Mouse (Mus musculus) heart, embryonic 15.5 days (tissue): ENCODE results near the gene Lmntd1. TPM values are rescaled to one million over a fixed set of nuclear protein-coding genes. Genes with fewer than 3 reads are reported as not detected.

Experiments used
- ATAC-seq: fragments of 200-750 bp; cut with Nextera tagmentation; replicated peaks from 2 replicates; pipeline ENCODE4 v1.8.0; 2017; ENCODE audit warnings: low read depth, moderate TSS enrichment; ENCODE audit not compliant: insufficient number of reproducible peaks, insufficient read depth, low FRiP score
- H3K27ac ChIP-seq: fragments of 300-500 bp; sonication (generic); 2 replicates; pipeline ENCODE4 v1.5.1; 2015; ENCODE audit warnings: mild to moderate bottlenecking, inconsistent platforms
- H3K27me3 ChIP-seq: fragments of 300-500 bp; sonication (generic); 2 replicates; pipeline ENCODE4 v1.6.1; 2015; ENCODE audit warnings: inconsistent platforms
- H3K36me3 ChIP-seq: fragments of 300-500 bp; sonication (generic); 2 replicates; pipeline ENCODE4 v1.6.1; 2015; ENCODE audit warnings: mild to moderate bottlenecking, inconsistent platforms
- H3K4me1 ChIP-seq: fragments of 300-500 bp; sonication (generic); replicated peaks from 2 replicates; pipeline ENCODE4 v1.6.1; 2015; ENCODE audit warnings: inconsistent platforms
- H3K4me2 ChIP-seq: fragments of 300-500 bp; sonication (generic); 2 replicates; pipeline ENCODE4 v1.6.1; 2015; ENCODE audit warnings: inconsistent platforms, mild to moderate bottlenecking, moderate library complexity
- H3K4me3 ChIP-seq: fragments of 300-500 bp; sonication (generic); 2 replicates; pipeline ENCODE4 v1.5.1; 2015; ENCODE audit warnings: mild to moderate bottlenecking, inconsistent platforms
- H3K9ac ChIP-seq: fragments of 300-500 bp; sonication (generic); 2 replicates; pipeline ENCODE4 v1.6.1; 2015; ENCODE audit warnings: mild to moderate bottlenecking, inconsistent platforms
- H3K9me3 ChIP-seq: fragments of 300-500 bp; sonication (generic); replicated peaks from 2 replicates; pipeline ENCODE4 v1.6.1; 2016; ENCODE audit warnings: inconsistent platforms
- WGBS: fragments of 180-500 bp; shearing (Covaris S2); methylation state at CpG from one replicate; pipeline ENCODE4 v1.1.7; 2015; ENCODE audit warnings: mixed read lengths; 5-methylcytosine and 5-hydroxymethylcytosine counted together
- polyA plus RNA-seq: library from polyadenylated mRNA; unstranded; fragments of >200 nt; fragmentation: Nextera tagmentation; extraction: Ambion mirVana; gene quantifications from 2 replicates; pipeline ENCODE4 v1.2.1, GENCODE M21; 2015

The Lmntd1 gene
- polyA plus RNA-seq, 1 experiment from 2014 or later: 12.5 TPM

DNA sequence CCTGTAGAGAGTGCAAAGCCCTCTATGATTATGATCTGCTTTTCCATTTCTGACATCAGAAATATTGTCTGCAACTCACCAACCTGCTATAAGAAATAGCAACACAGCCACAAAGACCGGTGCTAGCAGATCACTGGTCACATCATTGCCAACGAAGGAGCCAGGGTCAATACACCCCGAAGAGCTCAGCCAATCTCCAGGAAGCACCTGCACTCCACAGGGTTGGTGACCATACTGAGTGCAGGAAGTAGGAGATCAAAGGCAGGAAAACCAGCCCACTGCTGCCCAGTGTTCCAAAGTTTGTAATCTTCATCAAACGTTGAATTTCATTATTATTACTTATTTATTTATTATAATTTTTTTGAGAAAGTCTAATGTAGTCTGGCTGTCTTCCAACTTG is 9.5 kb downstream of the Lmntd1 start:
- Histone ChIP-seq H3K4me3 (no peak overlapping the region), H3K27me3 (no peaks in the 10 kb centered on the region), H3K9ac (no peak overlapping the region), H3K27ac (no peak overlapping the region), H3K36me3 (no peaks in the 10 kb centered on the region), H3K4me2 (no peak overlapping the region), H3K4me1 (0 out of 2 replicates have a peak, but pooled peaks cover 2% of the 10 kb centered on the region), H3K9me3 (no peaks in the 10 kb centered on the region)
- no peak for ATAC-seq
- 58% methylated on average over 4 of the region's 4 CpGs for WGBS

DNA sequence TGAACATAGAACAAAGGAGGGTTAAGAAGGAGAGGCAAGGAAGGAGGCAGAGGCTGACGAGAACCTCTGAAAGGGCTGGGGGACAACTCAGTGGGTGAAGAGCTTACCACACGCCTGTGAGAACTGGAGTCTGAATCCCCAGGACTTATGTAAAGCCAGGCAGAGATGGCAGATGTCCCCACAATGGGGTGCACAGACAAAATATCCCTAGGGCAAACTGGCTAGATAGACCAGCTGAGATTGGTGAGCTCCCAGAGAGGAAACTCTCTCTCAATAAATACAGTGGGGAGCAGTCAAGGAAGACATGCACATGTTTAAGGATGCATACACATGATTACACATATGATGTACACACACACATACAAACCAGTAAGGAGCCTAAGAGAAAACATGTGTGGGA is 10.0 kb downstream of the Lmntd1 start:
- Histone ChIP-seq H3K27me3 (no peaks in the 10 kb centered on the region), H3K4me2 (no peak overlapping the region), H3K27ac (no peak overlapping the region), H3K4me3 (no peak overlapping the region), H3K36me3 (no peaks in the 10 kb centered on the region), H3K9me3 (no peaks in the 10 kb centered on the region), H3K9ac (no peak overlapping the region), H3K4me1 (0 out of 2 replicates have a peak, but pooled peaks cover 3% of the 10 kb centered on the region)
- no peak for ATAC-seq
- WGBS: 52% methylated on average over 2 of the region's 2 CpGs

- H3K4me2 ChIP-seq: no peak overlapping the region
- H3K36me3 ChIP-seq: no peaks in the 10 kb centered on the region
- H3K27me3 ChIP-seq: no peaks in the 10 kb centered on the region
- no peak for ATAC-seq
- H3K9me3 ChIP-seq: no peaks in the 10 kb centered on the region
- no peak overlapping the region for H3K9ac ChIP-seq
- 49% methylated on average over 11 of the region's 11 CpGs for WGBS
- H3K4me1 ChIP-seq: peaks cover 6% of the 10 kb centered on the region
- H3K27ac ChIP-seq: no peak overlapping the region
- no peak overlapping the region for H3K4me3 ChIP-seq
These were observed 15.1 kb downstream of the Lmntd1 start for GRCm38 (mm10) chr6:145598794-145599555.

GRCm38 (mm10) chr6:145595905-145596304 is 18.2 kb downstream of the Lmntd1 start:
- no peaks in the 10 kb centered on the region for H3K9me3 ChIP-seq
- no peak overlapping the region for H3K9ac ChIP-seq
- no peaks in the 10 kb centered on the region for H3K36me3 ChIP-seq
- no peaks in the 10 kb centered on the region for H3K27me3 ChIP-seq
- 40% methylated on average over 4 of the region's 4 CpGs for WGBS
- H3K4me1 ChIP-seq: peaks cover 10% of the 10 kb centered on the region
- H3K4me2 ChIP-seq: no peak overlapping the region
- H3K4me3 ChIP-seq: no peak overlapping the region
- no peak for ATAC-seq
- H3K27ac ChIP-seq: no peak overlapping the region

DNA sequence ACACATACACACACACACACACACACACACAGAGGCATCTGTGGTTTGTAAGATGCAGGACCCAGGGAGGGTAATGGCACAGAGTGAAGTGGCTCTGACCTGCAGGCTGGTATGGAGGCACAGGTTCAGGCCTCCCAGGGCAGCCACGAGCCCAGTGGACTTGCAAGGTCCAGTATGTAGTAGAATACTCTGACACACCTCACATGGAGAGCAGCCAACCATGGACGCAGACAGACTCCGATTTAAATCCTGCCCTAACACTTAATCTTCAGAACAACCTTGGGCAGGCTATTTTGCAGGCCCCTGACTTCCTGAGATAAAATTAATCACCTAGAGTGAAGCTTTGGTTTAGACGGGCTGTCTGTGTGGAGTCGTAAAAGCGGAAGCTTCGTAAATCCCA is 20.1 kb downstream of the Lmntd1 start:
- 45% methylated on average over 7 of the region's 7 CpGs for WGBS
- no peaks in the 10 kb centered on the region for H3K9me3 ChIP-seq
- H3K9ac ChIP-seq: no peak overlapping the region
- ATAC-seq: no peak
- H3K4me3 ChIP-seq: no peak overlapping the region
- H3K4me1 ChIP-seq: peaks cover 8% of the 10 kb centered on the region
- no peak overlapping the region for H3K27ac ChIP-seq
- H3K36me3 ChIP-seq: no peaks in the 10 kb centered on the region
- H3K27me3 ChIP-seq: no peaks in the 10 kb centered on the region
- H3K4me2 ChIP-seq: no peak overlapping the region

GRCm38 (mm10) chr6:145592531-145592998 is 21.6 kb downstream of the Lmntd1 start:
- Histone ChIP-seq H3K4me1 (peaks cover 8% of the 10 kb centered on the region), H3K9me3 (no peaks in the 10 kb centered on the region), H3K27ac (no peak overlapping the region), H3K4me3 (no peak overlapping the region), H3K27me3 (no peaks in the 10 kb centered on the region), H3K4me2 (no peak overlapping the region), H3K9ac (no peak overlapping the region), H3K36me3 (no peaks in the 10 kb centered on the region)
- no peak for ATAC-seq
- WGBS: 64% methylated on average over 8 of the region's 8 CpGs

- Histone ChIP-seq H3K9ac (no peak overlapping the region), H3K27me3 (no peaks in the 10 kb centered on the region), H3K4me3 (no peak overlapping the region), H3K4me1 (peaks cover 8% of the 10 kb centered on the region), H3K27ac (no peak overlapping the region), H3K4me2 (no peak overlapping the region), H3K9me3 (no peaks in the 10 kb centered on the region), H3K36me3 (no peaks in the 10 kb centered on the region)
- 61% methylated on average over 6 of the region's 6 CpGs for WGBS
- no peak for ATAC-seq
These were observed 22.1 kb downstream of the Lmntd1 start for GRCm38 (mm10) chr6:145592036-145592435.

DNA sequence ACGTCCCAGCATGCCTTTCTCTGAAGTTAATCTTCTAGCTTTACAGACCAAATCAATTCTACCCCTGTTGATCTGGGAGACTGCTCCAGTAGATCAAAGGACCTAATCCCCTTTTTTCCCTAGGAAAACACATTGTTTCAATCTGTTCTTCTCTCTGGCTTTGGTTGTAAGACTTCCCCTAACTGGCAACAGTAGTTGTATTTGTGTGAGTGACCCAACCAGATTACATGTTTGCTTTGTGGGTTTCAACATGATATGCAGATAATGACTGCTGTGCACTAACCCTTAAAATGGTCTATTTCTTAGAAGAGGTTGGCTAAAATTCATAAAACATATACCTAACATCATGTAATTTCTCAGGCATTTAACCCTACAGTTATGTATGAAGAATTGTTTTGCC is 22.5 kb downstream of the Lmntd1 start:
- H3K36me3 ChIP-seq: no peaks in the 10 kb centered on the region
- no peak overlapping the region for H3K4me3 ChIP-seq
- peaks cover 8% of the 10 kb centered on the region for H3K4me1 ChIP-seq
- no peaks in the 10 kb centered on the region for H3K27me3 ChIP-seq
- no peak overlapping the region for H3K9ac ChIP-seq
- H3K27ac ChIP-seq: no peak overlapping the region
- no peaks in the 10 kb centered on the region for H3K9me3 ChIP-seq
- no peak for ATAC-seq
- 81% methylated on average over 1 of the region's 1 CpGs for WGBS
- no peak overlapping the region for H3K4me2 ChIP-seq

- no peak for ATAC-seq
- Histone ChIP-seq H3K9ac (no peak overlapping the region), H3K4me2 (no peak overlapping the region), H3K4me1 (peaks cover 5% of the 10 kb centered on the region), H3K27me3 (no peaks in the 10 kb centered on the region), H3K27ac (no peak overlapping the region), H3K36me3 (no peaks in the 10 kb centered on the region), H3K9me3 (no peaks in the 10 kb centered on the region), H3K4me3 (no peak overlapping the region)
- WGBS: 83% methylated on average over 11 of the region's 11 CpGs
These were observed 23.4 kb downstream of the Lmntd1 start for GRCm38 (mm10) chr6:145590501-145591293.

DNA sequence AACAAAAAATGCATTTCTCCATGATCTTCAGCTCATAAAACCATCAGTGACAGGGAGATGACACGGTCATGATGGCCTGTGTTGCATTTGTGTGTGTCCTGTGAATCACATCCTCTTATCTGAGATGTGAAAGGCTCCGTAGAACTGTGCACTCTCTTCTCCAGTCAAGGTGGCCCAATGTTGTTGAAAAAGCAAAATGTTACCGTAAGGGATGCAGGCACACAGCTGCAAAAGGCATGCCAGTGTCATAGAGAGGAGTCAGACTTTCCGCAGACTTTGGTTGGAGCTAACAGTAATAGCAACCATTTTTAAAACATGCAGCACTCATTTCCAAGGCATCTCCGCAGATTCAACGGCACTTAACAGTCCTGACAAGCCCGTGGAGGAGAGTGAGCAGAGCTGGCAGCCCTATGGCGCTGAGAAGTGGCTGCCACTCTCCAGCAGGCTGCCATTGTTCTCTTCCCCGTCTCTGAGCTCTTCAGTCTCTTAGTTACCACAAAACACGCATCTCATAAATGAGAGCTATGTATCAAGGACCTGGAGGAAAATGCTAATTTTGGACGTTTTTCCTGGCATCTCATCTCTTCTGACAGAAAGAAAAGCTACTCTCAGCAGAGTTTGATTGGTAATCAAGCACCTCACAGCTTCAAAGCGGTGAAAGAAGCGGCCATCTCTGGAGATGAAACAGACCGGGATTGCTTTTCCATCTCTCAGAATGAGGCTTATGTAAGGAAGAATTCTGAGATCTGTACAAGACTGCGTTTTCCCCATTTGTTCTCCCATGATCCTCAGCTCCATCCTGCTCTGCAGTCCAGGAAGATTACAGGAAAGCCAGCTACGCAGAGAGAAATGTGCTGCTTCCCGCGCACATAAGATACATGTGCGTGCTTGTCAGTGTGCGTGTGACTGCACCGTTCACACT is 28.8 kb downstream of the Lmntd1 start:
- Histone ChIP-seq H3K9ac (no peak overlapping the region), H3K27ac (no peak overlapping the region), H3K4me2 (0 out of 2 replicates have a peak overlapping the region, but pooled peaks have one; percentile 4), H3K27me3 (no peaks in the 10 kb centered on the region), H3K4me1 (peaks cover 5% of the 10 kb centered on the region), H3K9me3 (no peaks in the 10 kb centered on the region), H3K4me3 (no peak overlapping the region), H3K36me3 (no peaks in the 10 kb centered on the region)
- 62% methylated on average over 21 of the region's 21 CpGs for WGBS
- ATAC-seq: no peak
